Mouse (Mus musculus) small intestine, adult 2 months (tissue): ENCODE measurements at regions not wholly inside any gene's neighbourhood (a gene's known extent, or its start where the extent isn't known, plus 50 kb on each side); places are given as distances from the start of the nearest gene placed in this dataset.

Experiments
- H3K27ac ChIP-seq: fragments of 200-500 bp; 2 replicates; pipeline ENCODE4 v1.5.1; 2012; ENCODE audit warnings: low read depth, low read length, control low read depth, inconsistent platforms; ENCODE audit not compliant: insufficient read depth
- H3K27me3 ChIP-seq: fragments of 200-500 bp; 2 replicates; pipeline ENCODE4 v1.6.1; 2012; ENCODE audit warnings: mild to moderate bottlenecking, moderate library complexity, low read length, inconsistent platforms; ENCODE audit not compliant: control insufficient read depth, insufficient read depth
- H3K36me3 ChIP-seq: fragments of 200-500 bp; 2 replicates; pipeline ENCODE4 v1.6.1; 2012; ENCODE audit warnings: mild to moderate bottlenecking, low read length, control low read depth, inconsistent platforms; ENCODE audit not compliant: control insufficient read depth, insufficient read depth
- H3K4me1 ChIP-seq: fragments of 200-500 bp; 2 replicates; pipeline ENCODE4 v1.6.1; 2012; ENCODE audit warnings: low read length, inconsistent platforms, mixed read lengths; ENCODE audit not compliant: control insufficient read depth, insufficient read depth, insufficient read length
- H3K4me3 ChIP-seq: fragments of 200-500 bp; 2 replicates; pipeline ENCODE4 v1.5.1; 2012; ENCODE audit warnings: low read depth, mild to moderate bottlenecking, control low read depth, inconsistent platforms, low read length, moderate library complexity
- CTCF ChIP-seq: fragments of 200-500 bp; IDR thresholded peaks from 2 replicates; pipeline ENCODE4 v1.5.1; 2012; ENCODE audit warnings: low read depth, mild to moderate bottlenecking, control low read depth, inconsistent platforms, low read length, moderate library complexity, mixed read lengths; ENCODE audit not compliant: insufficient replicate concordance, insufficient read length; ENCODE audit errors: extremely low read depth
- POLR2A ChIP-seq: fragments of 200-500 bp; IDR thresholded peaks from 2 replicates; pipeline ENCODE4 v1.6.1; 2012; ENCODE audit warnings: low read depth, mild to moderate bottlenecking, control low read depth, inconsistent platforms, low read length, moderate library complexity
- WGBS: fragments of 180-500 bp; shearing (Covaris S2); methylation state at CpG from one replicate; pipeline ENCODE4 v1.1.7; 2018; 5-methylcytosine and 5-hydroxymethylcytosine counted together

- Histone ChIP-seq H3K4me3 (no peak overlapping the region), H3K4me1 (no peaks in the 10 kb centered on the region), H3K27me3 (no peaks in the 10 kb centered on the region), H3K36me3 (no peaks in the 10 kb centered on the region), H3K27ac (no peak overlapping the region)
- WGBS = 87% methylated on average over 2 of the region's 2 CpGs
- no peak for TF ChIP-seq CTCF
- TF ChIP-seq POLR2A = no peak
Observed at GRCm38 (mm10) chr13:29136231-29136630, 182.7 kb upstream of the Sox4 start.

GRCm38 (mm10) chr13:29127499-29127898, 174.0 kb upstream of the Sox4 start:
- H3K4me1 ChIP-seq = no peaks in the 10 kb centered on the region
- no peaks in the 10 kb centered on the region for H3K27me3 ChIP-seq
- H3K27ac ChIP-seq = no peak overlapping the region
- no peak overlapping the region for H3K4me3 ChIP-seq
- TF ChIP-seq CTCF (no peak), POLR2A (no peak)
- H3K36me3 ChIP-seq = no peaks in the 10 kb centered on the region

DNA sequence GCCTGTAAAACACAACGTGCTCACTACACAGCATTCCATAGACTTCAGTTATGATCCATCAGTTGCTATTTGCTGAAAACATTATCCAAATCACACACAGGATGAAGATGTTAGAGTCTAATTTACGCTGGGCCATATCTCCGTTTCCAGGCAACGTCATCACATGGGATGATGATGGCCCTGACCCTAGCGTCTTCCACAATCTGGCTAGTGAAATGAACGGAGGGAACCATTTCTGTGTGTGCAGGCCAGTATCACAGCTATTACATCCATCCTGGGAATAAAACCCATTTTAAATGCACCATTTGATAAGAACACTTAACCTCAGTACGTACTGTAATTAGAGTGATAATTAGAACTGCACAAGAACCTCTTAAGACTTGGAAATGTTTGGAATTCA, 170.0 kb upstream of the Sox4 start:
- TF ChIP-seq CTCF = no peak
- no peak for TF ChIP-seq POLR2A
- WGBS = 84% methylated on average over 7 of the region's 7 CpGs
- H3K27me3 ChIP-seq = no peaks in the 10 kb centered on the region
- H3K27ac ChIP-seq = no peak overlapping the region
- H3K4me1 ChIP-seq = no peaks in the 10 kb centered on the region
- no peak overlapping the region for H3K4me3 ChIP-seq
- no peaks in the 10 kb centered on the region for H3K36me3 ChIP-seq

GRCm38 (mm10) chr13:29121121-29121520, 167.6 kb upstream of the Sox4 start:
- TF ChIP-seq POLR2A = no peak
- TF ChIP-seq CTCF = no peak
- Histone ChIP-seq H3K4me1 (no peaks in the 10 kb centered on the region), H3K36me3 (no peaks in the 10 kb centered on the region), H3K27ac (no peak overlapping the region), H3K4me3 (no peak overlapping the region), H3K27me3 (no peaks in the 10 kb centered on the region)
- WGBS = 92% methylated on average over 5 of the region's 5 CpGs

- H3K4me1 ChIP-seq = no peaks in the 10 kb centered on the region
- H3K36me3 ChIP-seq = no peaks in the 10 kb centered on the region
- H3K27ac ChIP-seq = no peak overlapping the region
- H3K27me3 ChIP-seq = no peaks in the 10 kb centered on the region
- no peak overlapping the region for H3K4me3 ChIP-seq
- WGBS = 22% methylated on average over 1 of the region's 1 CpGs
- TF ChIP-seq POLR2A = no peak
- TF ChIP-seq CTCF = no peak
Observed at GRCm38 (mm10) chr13:29119357-29119756, 165.8 kb upstream of the Sox4 start.

DNA sequence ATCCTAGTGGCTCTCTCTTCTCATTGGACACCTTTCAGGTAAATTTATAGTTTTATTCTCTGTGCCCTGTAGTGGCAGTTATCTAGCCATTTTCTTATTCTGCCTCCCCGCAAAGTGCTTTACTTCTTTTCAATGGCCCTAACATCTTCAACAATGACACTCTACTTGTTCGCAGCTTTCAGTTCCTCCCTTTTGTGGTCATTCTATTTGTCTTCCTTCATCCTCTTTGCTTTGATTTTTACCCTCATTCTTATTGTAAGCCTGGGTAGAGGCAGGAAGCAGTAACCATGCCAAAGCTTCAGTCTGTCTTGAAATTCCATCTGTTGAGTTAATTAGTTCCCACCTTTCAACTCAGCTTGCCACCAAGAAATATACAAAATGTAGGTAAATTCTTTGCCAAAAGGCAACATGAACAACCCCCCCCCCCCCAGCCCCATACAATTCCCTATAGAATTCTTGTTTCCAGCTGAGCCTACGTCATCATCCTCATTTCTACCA, 161.5 kb upstream of the Sox4 start:
- 95% methylated on average over 3 of the region's 3 CpGs for WGBS
- H3K36me3 ChIP-seq = no peaks in the 10 kb centered on the region
- H3K27ac ChIP-seq = no peak overlapping the region
- TF ChIP-seq CTCF = no peak
- TF ChIP-seq POLR2A = no peak
- H3K27me3 ChIP-seq = no peaks in the 10 kb centered on the region
- H3K4me3 ChIP-seq = no peak overlapping the region
- H3K4me1 ChIP-seq = no peaks in the 10 kb centered on the region

GRCm38 (mm10) chr13:29110127-29110526, 156.6 kb upstream of the Sox4 start:
- Histone ChIP-seq H3K4me3 (no peak overlapping the region), H3K27me3 (no peaks in the 10 kb centered on the region), H3K36me3 (no peaks in the 10 kb centered on the region), H3K4me1 (no peaks in the 10 kb centered on the region), H3K27ac (no peak overlapping the region)
- 69% methylated on average over 5 of the region's 5 CpGs for WGBS
- TF ChIP-seq CTCF (no peak), POLR2A (no peak)
